Mouse (Mus musculus) forebrain, embryonic 12.5 days (tissue): ENCODE data around the gene Pamr1. TPM values are rescaled to one million over a fixed set of nuclear protein-coding genes. Genes with fewer than 3 reads are reported as not detected.

Experiments
- ATAC-seq: fragments of 200-750 bp; cut with Nextera tagmentation; 2 replicates; pipeline ENCODE4 v1.8.0; 2017; ENCODE audit warnings: moderate TSS enrichment; ENCODE audit not compliant: low FRiP score
- H3K27ac ChIP-seq: fragments of 300-500 bp; sonication (generic); 2 replicates; pipeline ENCODE4 v1.5.1; 2016; ENCODE audit warnings: mild to moderate bottlenecking
- H3K27me3 ChIP-seq: fragments of 300-500 bp; sonication (generic); 2 replicates; pipeline ENCODE4 v1.6.1; 2016; ENCODE audit warnings: mild to moderate bottlenecking
- H3K36me3 ChIP-seq: fragments of 300-500 bp; sonication (generic); replicated peaks from 2 replicates; pipeline ENCODE4 v1.6.1; 2016; ENCODE audit warnings: mild to moderate bottlenecking
- H3K4me1 ChIP-seq: fragments of 300-500 bp; sonication (generic); 2 replicates; pipeline ENCODE4 v1.6.1; 2016
- H3K4me2 ChIP-seq: fragments of 300-500 bp; sonication (generic); 2 replicates; pipeline ENCODE4 v1.6.1; 2016; ENCODE audit warnings: mild to moderate bottlenecking, moderate library complexity
- H3K4me3 ChIP-seq: fragments of 300-500 bp; sonication (generic); replicated peaks from 2 replicates; pipeline ENCODE4 v1.5.1; 2016; ENCODE audit warnings: mild to moderate bottlenecking
- H3K9ac ChIP-seq: fragments of 300-500 bp; sonication (generic); 2 replicates; pipeline ENCODE4 v1.6.1; 2016; ENCODE audit warnings: mild to moderate bottlenecking
- H3K9me3 ChIP-seq: fragments of 300-500 bp; sonication (generic); 2 replicates; pipeline ENCODE4 v1.6.1; 2016
- WGBS: fragments of 180-500 bp; shearing (Covaris S2); methylation state at CpG from one replicate; pipeline ENCODE4 v1.1.7; 2016; 5-methylcytosine and 5-hydroxymethylcytosine counted together
- polyA plus RNA-seq: library from polyadenylated mRNA; unstranded; fragments of >200 nt; fragmentation: Nextera tagmentation; extraction: Ambion mirVana; gene quantifications from 2 replicates; pipeline ENCODE4 v1.2.1, GENCODE M21; 2016

Gene Pamr1
- polyA plus RNA-seq, 1 experiment from 2014 or later: 2.1 TPM

DNA sequence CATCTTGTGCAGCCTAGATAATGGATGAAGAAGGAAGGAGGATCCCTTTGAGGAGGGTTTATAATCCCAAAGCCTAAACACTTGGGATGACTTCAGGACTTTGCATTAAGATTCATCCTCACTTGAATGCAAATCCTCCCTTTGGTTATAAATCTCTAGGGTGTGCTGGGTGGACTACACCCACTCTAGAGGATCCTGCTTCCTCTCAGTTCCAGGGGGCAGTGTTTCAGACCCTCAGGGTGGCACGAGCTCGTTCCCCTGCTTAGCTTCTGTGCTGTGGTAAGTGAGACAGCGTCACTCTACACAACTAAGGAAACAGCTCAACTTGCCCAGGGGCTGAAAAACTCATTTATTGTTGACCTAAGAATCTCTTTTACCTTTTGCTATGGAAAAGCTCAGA lies 1.8 kb downstream of the Pamr1 start:
- no peak for ATAC-seq
- WGBS: 54% methylated on average over 3 of the region's 3 CpGs

DNA sequence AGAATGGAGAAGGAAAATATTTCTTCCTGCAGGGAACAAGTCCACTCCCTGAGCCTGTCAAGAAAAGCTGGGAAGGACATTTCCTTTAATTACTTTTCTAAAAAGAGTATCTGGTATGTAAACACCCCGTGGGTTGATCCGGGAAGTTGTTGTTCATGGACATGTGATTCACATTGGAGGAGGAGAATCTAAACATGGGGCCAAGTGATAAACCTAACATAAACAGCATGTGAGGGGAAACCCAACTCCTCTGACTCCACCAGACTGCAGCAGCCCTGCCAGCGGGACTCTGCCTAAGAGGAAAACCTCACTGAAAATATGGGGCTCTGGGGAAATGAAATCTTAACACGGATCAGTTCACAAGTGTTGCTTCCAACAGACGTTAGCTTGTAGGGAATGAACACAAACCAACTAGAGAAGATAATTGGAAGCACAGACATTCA lies 2.3 kb downstream of the Pamr1 start:
- no peak overlapping the region for H3K4me3 ChIP-seq
- no peak overlapping the region for H3K27ac ChIP-seq
- H3K9me3 ChIP-seq: no peaks in the 10 kb centered on the region
- 76% methylated on average over 5 of the region's 5 CpGs for WGBS
- H3K9ac ChIP-seq: no peak overlapping the region
- ATAC-seq: no peak
- H3K27me3 ChIP-seq: peaks cover 16% of the 10 kb centered on the region
- no peaks in the 10 kb centered on the region for H3K36me3 ChIP-seq
- no peak overlapping the region for H3K4me2 ChIP-seq
- H3K4me1 ChIP-seq: peaks cover 13% of the 10 kb centered on the region; the same call in 1 of the 2 replicates

More for the DNA sequence above, 1.8 kb downstream of the Pamr1 start:
- no peak overlapping the region for H3K9ac ChIP-seq
- H3K9me3 ChIP-seq: no peaks in the 10 kb centered on the region
- no peaks in the 10 kb centered on the region for H3K36me3 ChIP-seq
- no peak overlapping the region for H3K27ac ChIP-seq
- H3K4me1 ChIP-seq: peaks cover 13% of the 10 kb centered on the region; the same call in 1 of the 2 replicates
- no peak overlapping the region for H3K4me3 ChIP-seq
- H3K4me2 ChIP-seq: no peak overlapping the region
- H3K27me3 ChIP-seq: peaks cover 16% of the 10 kb centered on the region

DNA sequence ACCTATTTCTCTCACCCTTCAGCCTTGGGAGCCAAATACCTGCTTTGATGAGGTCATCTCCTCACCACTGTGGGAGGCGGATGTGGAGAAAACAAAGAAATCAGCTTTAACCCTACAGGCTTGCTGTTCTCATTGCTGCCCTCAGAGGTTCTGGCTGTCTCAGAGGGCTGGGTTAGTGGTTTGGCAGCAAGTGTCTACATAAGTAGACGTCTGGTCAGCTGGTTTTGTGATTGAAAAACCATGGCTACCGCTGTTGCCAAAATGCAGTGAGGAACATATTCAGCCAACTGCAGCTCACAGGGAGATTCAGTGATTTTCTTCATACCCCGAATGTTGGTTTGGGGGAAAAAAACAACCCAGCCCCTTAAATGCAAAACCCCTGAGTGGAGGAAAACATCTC lies 7.3 kb downstream of the Pamr1 start:
- Histone ChIP-seq H3K27ac (no peak overlapping the region), H3K36me3 (no peaks in the 10 kb centered on the region), H3K4me3 (no peak overlapping the region), H3K9ac (no peak overlapping the region), H3K9me3 (no peaks in the 10 kb centered on the region), H3K4me1 (no peaks in the 10 kb centered on the region), H3K27me3 (no peaks in the 10 kb centered on the region), H3K4me2 (no peak overlapping the region)
- no peak for ATAC-seq
- WGBS: 83% methylated on average over 4 of the region's 4 CpGs

DNA sequence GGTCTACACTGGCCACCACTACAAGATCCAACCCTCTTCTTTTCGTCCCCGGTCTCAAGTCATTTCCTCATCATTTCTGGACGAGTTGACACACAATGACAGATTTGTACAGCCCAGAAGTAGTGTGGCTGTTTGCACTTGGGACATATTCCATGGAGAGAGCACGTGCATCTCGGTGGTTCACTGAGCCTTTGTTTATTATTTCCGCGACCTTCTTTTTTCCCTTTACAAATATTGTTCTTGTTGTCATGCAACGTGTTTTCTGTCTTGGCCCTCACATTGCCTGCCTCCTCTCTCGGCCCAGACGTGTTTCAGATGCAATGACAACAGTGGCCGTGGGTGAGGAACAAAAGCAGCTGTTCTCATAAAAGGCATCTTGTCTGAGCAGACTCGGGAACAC lies 9.2 kb downstream of the Pamr1 start:
- no peak overlapping the region for H3K27ac ChIP-seq
- H3K4me3 ChIP-seq: no peak overlapping the region
- 85% methylated on average over 12 of the region's 12 CpGs for WGBS
- ATAC-seq: no peak
- H3K27me3 ChIP-seq: no peaks in the 10 kb centered on the region
- no peak overlapping the region for H3K9ac ChIP-seq
- no peaks in the 10 kb centered on the region for H3K36me3 ChIP-seq
- no peaks in the 10 kb centered on the region for H3K9me3 ChIP-seq
- H3K4me1 ChIP-seq: no peaks in the 10 kb centered on the region
- no peak overlapping the region for H3K4me2 ChIP-seq

DNA sequence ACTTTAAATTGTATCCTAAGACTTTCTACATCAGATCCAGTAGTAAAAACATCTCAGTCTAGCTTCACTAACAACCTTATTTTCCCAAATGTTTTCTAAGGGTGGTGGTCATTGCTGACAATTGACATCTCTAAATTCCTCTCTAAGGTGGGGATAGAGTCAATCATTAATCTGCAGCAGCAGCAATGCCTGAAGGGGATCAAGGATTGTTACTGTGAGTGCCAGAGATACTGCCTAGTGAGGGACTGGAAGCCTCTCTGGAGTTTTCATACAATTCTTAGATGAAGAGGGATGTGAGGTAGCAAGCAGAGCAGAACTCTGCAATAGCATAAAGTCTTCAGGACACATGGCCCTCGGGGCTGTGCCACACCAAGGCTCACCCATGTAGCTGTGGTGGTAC lies 14.0 kb downstream of the Pamr1 start:
- no peak overlapping the region for H3K4me2 ChIP-seq
- H3K4me3 ChIP-seq: no peak overlapping the region
- H3K9me3 ChIP-seq: no peaks in the 10 kb centered on the region
- H3K27me3 ChIP-seq: no peaks in the 10 kb centered on the region
- ATAC-seq: no peak
- no peak overlapping the region for H3K9ac ChIP-seq
- H3K27ac ChIP-seq: no peak overlapping the region
- no peaks in the 10 kb centered on the region for H3K4me1 ChIP-seq
- H3K36me3 ChIP-seq: no peaks in the 10 kb centered on the region
- WGBS: 75% methylated on average over 1 of the region's 1 CpGs

DNA sequence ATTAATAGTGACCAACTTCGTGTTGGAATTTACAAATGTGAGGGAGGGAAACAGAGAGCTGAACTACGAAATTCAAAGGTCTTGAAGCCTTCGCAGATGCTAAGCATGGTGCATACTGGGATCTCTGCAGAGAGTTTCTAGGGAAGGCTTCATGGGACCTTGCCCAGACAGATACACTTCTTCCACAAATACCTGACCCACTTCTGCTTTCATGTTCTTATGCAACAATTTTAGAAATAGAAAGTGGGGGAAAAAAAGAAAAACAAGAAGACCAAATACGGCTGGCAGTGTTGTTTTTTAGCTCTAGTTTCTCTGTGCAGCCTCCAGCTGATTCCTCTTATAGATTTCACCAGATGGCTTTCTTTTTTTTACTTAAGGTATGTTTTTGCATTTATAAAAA lies 29.4 kb downstream of the Pamr1 start:
- Histone ChIP-seq H3K36me3 (no peaks in the 10 kb centered on the region), H3K4me1 (no peaks in the 10 kb centered on the region), H3K4me3 (no peak overlapping the region), H3K4me2 (no peak overlapping the region), H3K27me3 (no peaks in the 10 kb centered on the region), H3K27ac (no peak overlapping the region), H3K9me3 (no peaks in the 10 kb centered on the region), H3K9ac (no peak overlapping the region)
- no peak for ATAC-seq
- 86% methylated on average over 4 of the region's 4 CpGs for WGBS

DNA sequence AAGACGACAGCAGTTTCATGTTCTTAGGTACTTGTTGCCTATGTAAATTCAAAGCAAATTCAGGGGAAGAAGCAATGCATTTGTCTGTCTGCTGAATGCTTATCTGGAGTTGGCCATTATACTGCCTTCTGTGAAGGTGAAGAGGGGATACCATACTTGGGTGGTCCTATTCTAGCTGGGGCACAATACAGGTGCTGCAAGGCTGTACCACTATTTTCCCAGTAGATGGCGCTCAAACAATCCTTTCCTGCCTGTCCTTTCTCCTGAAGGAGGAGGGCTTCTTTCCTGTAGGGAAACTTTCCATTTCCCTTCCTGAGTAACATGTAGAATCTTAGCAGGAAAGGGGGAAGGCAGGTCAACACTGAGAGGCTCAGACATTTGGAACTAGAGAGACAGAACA lies 40.2 kb downstream of the Pamr1 start:
- 37% methylated on average over 2 of the region's 2 CpGs for WGBS
- H3K27me3 ChIP-seq: no peaks in the 10 kb centered on the region
- ATAC-seq: 0 out of 2 replicates have a peak, but pooled peaks have one; percentile 64

DNA sequence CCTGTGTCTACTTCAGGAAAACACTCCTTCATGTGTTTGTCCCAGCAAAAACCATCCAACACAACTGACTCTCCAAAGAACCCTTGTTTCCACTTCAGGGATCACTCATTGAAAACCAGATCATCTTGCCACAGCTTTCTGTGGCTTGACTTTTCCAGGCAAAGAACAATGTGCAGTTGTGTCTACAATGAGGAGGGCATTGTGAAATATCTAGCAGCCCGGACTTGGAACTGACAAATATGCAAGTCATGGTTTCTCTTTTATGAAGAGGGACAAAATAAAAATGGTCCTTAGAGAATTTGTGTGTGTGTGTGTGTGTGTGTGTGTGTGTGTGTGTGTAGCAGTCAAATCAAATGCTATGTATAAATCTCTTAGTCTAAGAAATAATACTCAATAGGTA lies 44.7 kb downstream of the Pamr1 start:
- no peak for ATAC-seq
- Histone ChIP-seq H3K27ac (no peak overlapping the region), H3K36me3 (no peaks in the 10 kb centered on the region), H3K4me2 (no peak overlapping the region), H3K4me1 (peaks cover 7% of the 10 kb centered on the region), H3K4me3 (no peak overlapping the region), H3K27me3 (no peaks in the 10 kb centered on the region), H3K9me3 (no peaks in the 10 kb centered on the region), H3K9ac (no peak overlapping the region)
- WGBS: 57% methylated on average over 1 of the region's 1 CpGs

More for the DNA sequence above, 40.2 kb downstream of the Pamr1 start:
- Histone ChIP-seq H3K4me1 (peaks cover 3% of the 10 kb centered on the region; the same call in 1 of the 2 replicates), H3K4me3 (no peak overlapping the region), H3K36me3 (no peaks in the 10 kb centered on the region), H3K27ac (no peak overlapping the region), H3K4me2 (no peak overlapping the region), H3K9ac (no peak overlapping the region), H3K9me3 (no peaks in the 10 kb centered on the region)

DNA sequence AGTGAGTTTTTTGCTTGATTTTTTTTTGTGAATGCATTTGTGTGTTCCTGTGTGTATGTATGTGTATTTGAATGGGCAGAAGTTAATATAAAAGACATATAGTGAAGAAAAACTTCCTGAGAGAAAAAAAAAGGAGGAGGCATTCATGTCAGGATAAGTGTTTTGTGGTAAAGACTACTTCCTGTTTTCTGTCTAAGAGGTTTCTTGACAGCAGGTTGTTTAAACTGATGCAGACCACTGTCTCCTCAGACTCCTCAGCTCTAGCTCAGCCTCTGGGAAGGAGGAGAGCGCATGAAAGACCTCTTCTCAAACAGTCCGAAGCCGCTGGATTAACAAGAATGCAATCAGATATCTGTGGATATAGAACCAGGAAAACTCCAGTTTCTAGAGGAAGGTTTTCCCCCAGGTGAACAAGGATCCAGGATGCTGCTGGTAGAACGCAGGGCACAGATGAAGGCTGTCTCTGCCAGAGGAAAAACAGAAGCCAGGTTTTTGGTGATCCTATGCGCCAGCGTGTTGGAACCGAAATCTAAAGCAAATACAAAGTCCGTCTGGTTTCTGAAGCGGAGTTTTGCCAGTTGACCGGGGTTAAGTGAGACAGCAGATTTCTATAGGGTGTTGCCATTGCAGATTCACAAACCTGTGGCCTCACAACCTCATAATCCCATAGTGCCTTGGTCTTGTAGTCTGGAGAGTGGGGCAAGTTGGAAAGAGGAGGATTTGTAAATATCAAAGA lies 45.8 kb downstream of the Pamr1 start:
- Histone ChIP-seq H3K27ac (no peak overlapping the region), H3K4me2 (no peak overlapping the region), H3K4me3 (no peak overlapping the region), H3K36me3 (no peaks in the 10 kb centered on the region), H3K9me3 (no peaks in the 10 kb centered on the region), H3K9ac (no peak overlapping the region), H3K27me3 (no peaks in the 10 kb centered on the region), H3K4me1 (peaks cover 10% of the 10 kb centered on the region)
- ATAC-seq: no peak
- WGBS: 93% methylated on average over 10 of the region's 10 CpGs

DNA sequence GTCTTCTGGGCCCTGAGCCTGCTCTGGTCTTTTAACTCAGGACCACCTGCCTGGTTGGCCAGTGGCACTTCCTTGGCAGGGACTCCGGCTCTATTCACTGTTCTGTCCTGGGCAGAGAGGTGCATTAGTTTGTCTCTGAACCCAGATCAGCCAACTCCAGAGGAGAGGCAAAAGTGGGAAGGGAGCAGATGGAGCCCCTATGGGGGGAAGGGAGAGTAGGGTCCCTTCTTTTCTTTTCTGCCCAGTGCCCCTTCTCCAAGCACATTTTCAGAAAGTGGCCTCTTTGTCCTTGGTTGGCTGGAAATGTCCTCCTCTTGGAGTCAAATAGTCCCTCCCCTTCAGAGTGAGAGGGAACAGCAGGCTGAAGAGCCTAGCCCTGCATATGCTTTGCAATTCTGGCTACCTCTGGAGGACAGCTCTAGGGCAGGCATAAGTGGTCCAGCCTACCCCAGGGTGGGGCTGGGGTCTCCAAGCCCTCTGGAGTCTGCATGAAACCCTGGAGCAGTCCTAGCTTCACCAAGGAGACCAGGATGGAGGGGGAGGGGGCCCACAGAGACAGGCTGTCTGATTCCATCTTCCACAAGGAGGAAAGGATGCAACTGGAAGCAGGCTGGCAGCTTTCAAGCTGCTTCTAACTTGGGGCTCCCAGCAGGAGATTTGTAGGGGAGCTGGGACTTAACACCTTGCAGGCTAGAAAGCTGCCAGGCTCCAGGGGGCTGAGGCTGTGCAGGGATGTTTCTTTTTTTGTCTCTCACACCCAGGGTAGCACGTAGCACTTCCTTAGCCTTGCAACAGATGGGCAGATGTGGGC lies 49.3 kb downstream of the Pamr1 start:
- Histone ChIP-seq H3K9me3 (no peaks in the 10 kb centered on the region), H3K9ac (no peak overlapping the region), H3K36me3 (no peaks in the 10 kb centered on the region), H3K27ac (peak overlapping the region; percentile 43; the same call in 1 of the 2 replicates), H3K27me3 (no peaks in the 10 kb centered on the region), H3K4me1 (peaks cover 10% of the 10 kb centered on the region), H3K4me3 (no peak overlapping the region), H3K4me2 (no peak overlapping the region)
- ATAC-seq: no peak
- 39% methylated on average over 2 of the region's 2 CpGs for WGBS

DNA sequence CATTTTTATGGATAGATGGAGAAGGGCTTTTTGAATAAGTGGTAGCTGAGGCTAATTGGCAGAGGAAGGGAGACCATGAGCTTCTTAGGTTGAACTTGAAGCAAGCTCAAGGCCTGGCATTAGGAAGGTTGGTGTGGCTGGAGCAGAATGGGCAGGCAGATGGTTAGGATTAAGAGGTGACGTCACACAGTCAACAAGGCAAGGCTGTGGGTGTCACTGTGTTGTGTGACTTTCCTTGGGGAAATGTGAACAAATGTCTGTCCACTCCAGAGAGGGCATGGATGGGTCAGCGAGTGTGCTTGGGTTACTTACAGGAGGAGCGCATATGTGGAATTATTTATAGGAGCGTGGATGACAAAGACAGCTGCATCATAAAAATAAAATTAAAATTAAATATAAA lies 50.7 kb downstream of the Pamr1 start:
- Histone ChIP-seq H3K27ac (no peak overlapping the region), H3K4me2 (no peak overlapping the region), H3K9me3 (no peaks in the 10 kb centered on the region), H3K36me3 (no peaks in the 10 kb centered on the region), H3K27me3 (no peaks in the 10 kb centered on the region), H3K4me3 (no peak overlapping the region), H3K4me1 (peaks cover 10% of the 10 kb centered on the region), H3K9ac (no peak overlapping the region)
- ATAC-seq: no peak
- 82% methylated on average over 4 of the region's 4 CpGs for WGBS

DNA sequence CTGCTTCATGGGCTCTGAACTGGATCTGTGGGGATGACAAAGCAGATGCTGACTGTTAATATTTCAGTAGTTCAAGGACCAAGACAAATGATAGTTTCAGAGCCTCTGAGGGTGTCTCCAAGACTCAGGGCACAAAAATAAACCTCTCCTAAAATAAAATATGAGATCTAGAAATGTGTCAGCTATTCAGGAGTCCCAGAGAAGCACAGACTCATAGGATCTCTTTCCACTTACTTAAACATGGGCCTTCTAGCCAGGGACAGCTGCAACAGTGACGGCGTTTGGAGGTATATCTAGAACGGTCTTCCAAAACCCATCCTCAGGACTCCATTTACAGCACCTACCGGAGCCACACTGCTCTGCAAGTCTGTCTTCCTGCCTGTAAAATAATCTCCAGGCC lies 60.7 kb downstream of the Pamr1 start:
- no peaks in the 10 kb centered on the region for H3K27me3 ChIP-seq
- H3K4me1 ChIP-seq: no peaks in the 10 kb centered on the region
- H3K27ac ChIP-seq: no peak overlapping the region
- H3K9me3 ChIP-seq: no peaks in the 10 kb centered on the region
- H3K4me3 ChIP-seq: no peak overlapping the region
- no peak for ATAC-seq
- H3K36me3 ChIP-seq: no peaks in the 10 kb centered on the region
- 92% methylated on average over 4 of the region's 4 CpGs for WGBS
- no peak overlapping the region for H3K9ac ChIP-seq
- no peak overlapping the region for H3K4me2 ChIP-seq
